10 mouse cellular contexts compared by ENCODE assay signal in the genomic region with DNA sequence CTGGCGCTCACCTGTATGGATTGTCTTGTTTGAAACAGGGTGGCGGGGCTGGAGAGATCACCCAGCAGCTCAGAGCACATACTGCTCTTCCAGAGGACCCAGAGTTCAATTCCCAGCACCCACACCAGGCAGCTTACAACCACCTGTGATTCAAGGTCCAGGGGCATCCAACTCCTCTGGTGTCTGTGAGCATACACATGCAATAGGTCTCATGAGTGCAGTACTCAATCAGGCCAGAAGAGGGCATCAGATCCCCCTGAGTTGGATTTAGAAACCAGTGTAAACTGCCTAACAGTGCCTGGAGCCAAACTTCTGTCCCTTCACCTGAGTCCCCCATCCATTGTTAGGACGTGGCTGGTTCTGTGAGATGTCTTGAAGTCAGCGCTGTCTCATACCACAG. TPM values are rescaled to one million over a fixed set of nuclear protein-coding genes. Genes with fewer than 3 reads are reported as not detected.
DNase-seq lines count a peak whose midpoint lies in the region; ATAC-seq lines count a peak whose summit lies in the region.
"Had no signal": no experiment of that assay in that cellular context is flagged by ENCODE, and none has a peak within 500 bp of the region (broad histone marks: within the 10 kb centered on the region; RNA-seq: fewer than 3 reads in every experiment).

No protein-coding gene starts in this region.

- no peaks in the 10 kb centered on the region for H3K4me1 ChIP-seq in embryonic facial prominence, embryonic 11.5 days (ENCODE audit: control insufficient read depth, insufficient read depth, low read length)

- no peaks in the 10 kb centered on the region for H3K36me3 ChIP-seq in embryonic facial prominence, embryonic 11.5 days (replicated peaks; ENCODE audit: control insufficient read depth, insufficient read depth, low read depth, low read length)

- H3K9ac ChIP-seq in embryonic facial prominence, embryonic 11.5 days (replicated peaks; ENCODE audit: low read length), result no peak overlapping the region
- H3K9ac ChIP-seq: hindbrain, embryonic 15.5 days; midbrain, embryonic 12.5 days had no signal

- DNase-seq in cerebellum, adult 9-11 months, result peak; percentile 53
- no peak for DNase-seq in cerebellum, adult 11 months
- peak; percentile 66 for DNase-seq in layer of hippocampus, adult 11-12 months (ENCODE audit: low spot score)
- DNase-seq in layer of hippocampus, adult 9-11 months, result no peak
- DNase-seq in MN1 (ENCODE audit: low spot score), result peak; percentile 50
- DNase-seq in embryonic facial prominence, embryonic 11.5 days (ENCODE audit: low spot score), result peak; percentile 79
- DNase-seq in thymus, postnatal 25 days, result peak; percentile 79

- H3K27ac ChIP-seq in embryonic facial prominence, embryonic 11.5 days (replicated peaks; ENCODE audit: low read depth, low read length), result no peak overlapping the region
- H3K27ac ChIP-seq: hindbrain, embryonic 15.5 days; midbrain, embryonic 12.5 days had no signal

- 79% methylated on average over 4 of the region's 4 CpGs for WGBS in embryonic facial prominence, embryonic 11.5 days

- no peaks in the 10 kb centered on the region for H3K27me3 ChIP-seq in embryonic facial prominence, embryonic 11.5 days (ENCODE audit: control insufficient read depth, insufficient read depth, low read length)
- H3K27me3 ChIP-seq: hindbrain, embryonic 15.5 days; midbrain, embryonic 12.5 days had no signal

- no peak overlapping the region for H3K4me2 ChIP-seq in embryonic facial prominence, embryonic 11.5 days (ENCODE audit: low read depth, low read length)
- H3K4me2 ChIP-seq: hindbrain, embryonic 15.5 days; midbrain, embryonic 12.5 days had no signal

- no peak for ATAC-seq in embryonic facial prominence, embryonic 11.5 days (replicated peaks; ENCODE audit: insufficient number of reproducible peaks, low FRiP score, low TSS enrichment, low read depth)
- ATAC-seq in megakaryocyte progenitor cell, adult 5-6 weeks (replicated peaks; ENCODE audit: poor library complexity), result peak; percentile 73

- no peaks in the 10 kb centered on the region for H3K9me3 ChIP-seq in embryonic facial prominence, embryonic 11.5 days (replicated peaks; ENCODE audit: control insufficient read depth, low read length)
- H3K9me3 ChIP-seq: hindbrain, embryonic 15.5 days had no signal

- H3K4me3 ChIP-seq in embryonic facial prominence, embryonic 11.5 days (ENCODE audit: low read depth, low read length), result no peak overlapping the region
- H3K4me3 ChIP-seq: hindbrain, embryonic 15.5 days; midbrain, embryonic 12.5 days had no signal

RNA-seq across cellular contexts. Expression of gene Ccdc40, which starts 7.2 kb away (rescaled TPM):
- polyA plus RNA-seq in embryonic facial prominence, embryonic 11.5 days (2014; fragmentation: Nextera tagmentation; extraction: Ambion mirVana), result 12.1 and 13.4 TPM in 2 replicates
- 4.4 and 4.9 TPM in 2 replicates for total RNA-seq in megakaryocyte progenitor cell, adult 5-6 weeks (2015)
- total RNA-seq in megakaryocyte progenitor cell, adult 5-6 weeks (2017), result 11.2 and 14.3 TPM in 2 replicates

RNA-seq across cellular contexts. Expression of gene Tbc1d16, which starts 7.3 kb away (rescaled TPM):
- 9.5 and 11.9 TPM in 2 replicates for polyA plus RNA-seq in embryonic facial prominence, embryonic 11.5 days (2014; fragmentation: Nextera tagmentation; extraction: Ambion mirVana)
- 1.9 and 2.1 TPM in 2 replicates for total RNA-seq in megakaryocyte progenitor cell, adult 5-6 weeks (2015)
- total RNA-seq in megakaryocyte progenitor cell, adult 5-6 weeks (2017), result 2.1 and 3.0 TPM in 2 replicates

RNA-seq across cellular contexts. Expression of gene Gaa, which starts 32.1 kb away (rescaled TPM):
- 15.7 and 19.0 TPM in 2 replicates for polyA plus RNA-seq in embryonic facial prominence, embryonic 11.5 days (2014; fragmentation: Nextera tagmentation; extraction: Ambion mirVana)
- total RNA-seq in megakaryocyte progenitor cell, adult 5-6 weeks (2015), result 29.4 and 29.5 TPM in 2 replicates
- total RNA-seq in megakaryocyte progenitor cell, adult 5-6 weeks (2017), result 25.2 and 26.9 TPM in 2 replicates

Comparison
In these comparisons a context has a peak if more than half of its experiments do, and no peak if none do; other contexts are left out.
1. DNase-seq: peak in cerebellum, adult 9-11 months (single experiment), layer of hippocampus, adult 11-12 months (single experiment), MN1 (single experiment), embryonic facial prominence, embryonic 11.5 days (single experiment) and thymus, postnatal 25 days (single experiment); none in cerebellum, adult 11 months (single experiment) and layer of hippocampus, adult 9-11 months (single experiment).